Comparison of ENCODE assay signal across 7 mouse cellular contexts in genomic region chr14:75841758-75842157, GRCm38 (mm10). TPM values are rescaled to one million over a fixed set of nuclear protein-coding genes. Genes with fewer than 3 reads are reported as not detected.
DNase-seq lines count a peak whose midpoint lies in the region; ATAC-seq and TF ChIP-seq lines count a peak whose summit lies in the region.
"Not testable (repeated sequence)": the region's sequence is repeated elsewhere in the genome, so short reads cannot be mapped to it uniquely, and the experiment has no call there.

No protein-coding gene starts in this region.

- not testable (repeated sequence) for H3ac ChIP-seq in C2C12 (ENCODE audit: control insufficient read depth, insufficient read length, low read depth); myocyte (ENCODE audit: control insufficient read depth, insufficient read length)

- H3K4me3 ChIP-seq in C2C12 (ENCODE audit: insufficient read depth, poor library complexity, severe bottlenecking); heart, embryonic 11.5 days (ENCODE audit: low read depth, low read length); myocyte: not testable (repeated sequence)

- peaks cover 25% of the 10 kb centered on the region for H3K4me1 ChIP-seq in heart, embryonic 11.5 days (ENCODE audit: control insufficient read depth, insufficient read depth, low read length)

- peak; percentile 35 for DNase-seq in adrenal gland, postnatal 14 days
- peak; percentile 38 to 40 for DNase-seq in heart, postnatal 10 days
- DNase-seq in lung, adult 18-20 months = peak; percentile 37 to 43

- not testable (repeated sequence) for H3K9me3 ChIP-seq in heart, embryonic 11.5 days (replicated peaks; ENCODE audit: control insufficient read depth, low read length)

- H3K36me3 ChIP-seq in C2C12 (ENCODE audit: control insufficient read depth, insufficient read depth) = peaks cover 11% of the 10 kb centered on the region
- not testable (repeated sequence) for H3K36me3 ChIP-seq in heart, embryonic 11.5 days (ENCODE audit: control insufficient read depth, insufficient read depth, low read length); myocyte (ENCODE audit: control insufficient read depth, insufficient read depth)

- intact Hi-C loops in heart, postnatal 10 days (cut with DNase I) = not testable (repeated sequence)

- peak; percentile 13; the same call in 1 of the 2 replicates for ATAC-seq in granulocyte monocyte progenitor cell, adult 5-6 weeks (replicated peaks; ENCODE audit: poor library complexity, severe bottlenecking)
- not testable (repeated sequence) for ATAC-seq in heart, embryonic 11.5 days (replicated peaks; ENCODE audit: insufficient number of reproducible peaks, low FRiP score, low TSS enrichment)

- H3K27ac ChIP-seq in heart, embryonic 11.5 days (ENCODE audit: low read depth, low read length) = peak overlapping the region; percentile 22

- H3K27me3 ChIP-seq in C2C12 (ENCODE audit: control insufficient read depth, insufficient read depth, insufficient read length); heart, embryonic 11.5 days (ENCODE audit: control insufficient read depth, insufficient read depth, low read length); myocyte (ENCODE audit: control insufficient read depth, insufficient read depth, insufficient read length): not testable (repeated sequence)

- H3K79me3 ChIP-seq in C2C12 (ENCODE audit: low read depth) = peaks cover 14% of the 10 kb centered on the region

- not testable (repeated sequence) for H3K9ac ChIP-seq in heart, embryonic 11.5 days (ENCODE audit: low read depth, low read length)

- peaks cover 27% of the 10 kb centered on the region for H3K79me2 ChIP-seq in C2C12 (ENCODE audit: control insufficient read depth, insufficient read depth)
- peaks cover 12% of the 10 kb centered on the region for H3K79me2 ChIP-seq in myocyte (ENCODE audit: control insufficient read depth, insufficient read depth)

- TF ChIP-seq CTCF in C2C12 (IDR thresholded peaks at IDR 0.05; ENCODE audit: control insufficient read depth, insufficient read depth, insufficient read length) = not testable (repeated sequence)

- 38% methylated on average over 1 of the region's 2 CpGs for WGBS in heart, embryonic 11.5 days (ENCODE audit: insufficient replicate concordance)

- not testable (repeated sequence) for H3K4me2 ChIP-seq in heart, embryonic 11.5 days; myocyte (ENCODE audit: low read depth)

- TF ChIP-seq POLR2A in myocyte (IDR thresholded peaks at IDR 0.05; ENCODE audit: insufficient read length, low read depth) = not testable (repeated sequence)

TF ChIP-seq in C2C12, 6 proteins besides CTCF, POLR2A, EP300 and RAD21:
- peak; percentile 70 for TF ChIP-seq CEBPB (IDR thresholded peaks at IDR 0.05; ENCODE audit: low read depth)

TF ChIP-seq in myocyte, 11 proteins besides CTCF, POLR2A, EP300 and RAD21:
- peak; percentile 76; the same call in 1 of the 2 replicates for TF ChIP-seq CEBPB (IDR thresholded peaks at IDR 0.05; ENCODE audit: insufficient read depth, poor library complexity, severe bottlenecking)

RNA-seq across cellular contexts. Expression of gene Tpt1, which starts 3.1 kb away (rescaled TPM):
- 5,697 TPM for polyA plus RNA-seq in C2C12 (2012; fragmentation: generic; extraction: Trizol)
- 2,745 and 3,054 TPM in 2 replicates for total RNA-seq in adrenal gland, postnatal 14 days (2021)
- 4,580 and 4,737 TPM in 2 replicates for total RNA-seq in granulocyte monocyte progenitor cell, adult 5-6 weeks (2014; fragmentation: Nextera tagmentation)
- total RNA-seq in granulocyte monocyte progenitor cell, adult 5-6 weeks (2017) = 844 and 942 TPM in 2 replicates
- polyA plus RNA-seq in heart, embryonic 11.5 days (2014; fragmentation: Nextera tagmentation; extraction: Ambion mirVana) = 1,014 and 1,054 TPM in 2 replicates
- 1,000 to 10,000 TPM; 3,104 to 3,215 TPM for total RNA-seq in heart, postnatal 10 days (2021)
- polyA plus RNA-seq in myocyte (2012; fragmentation: generic; extraction: Trizol) = 6,214 TPM

RNA-seq across cellular contexts. Expression of gene Slc25a30, which starts 54.9 kb away (rescaled TPM):
- polyA plus RNA-seq in C2C12 (2012; fragmentation: generic; extraction: Trizol) (15.9 TPM), myocyte (2012; fragmentation: generic; extraction: Trizol) (13.0 TPM)
- total RNA-seq in adrenal gland, postnatal 14 days (2021) = 71.2 and 102 TPM in 2 replicates
- total RNA-seq in granulocyte monocyte progenitor cell, adult 5-6 weeks (2014; fragmentation: Nextera tagmentation) = 15.4 and 26.2 TPM in 2 replicates
- 16.0 and 20.5 TPM in 2 replicates for total RNA-seq in granulocyte monocyte progenitor cell, adult 5-6 weeks (2017)
- 5.8 and 7.2 TPM in 2 replicates for polyA plus RNA-seq in heart, embryonic 11.5 days (2014; fragmentation: Nextera tagmentation; extraction: Ambion mirVana)
- 10 to 100 TPM; 20.2 to 23.5 TPM for total RNA-seq in heart, postnatal 10 days (2021)
